Mouse (Mus musculus) forebrain, embryonic 16.5 days (tissue): ENCODE measurements around the gene Timp2. TPM values are rescaled to one million over a fixed set of nuclear protein-coding genes. Genes with fewer than 3 reads are reported as not detected.

Experiments
- ATAC-seq: fragments of 200-750 bp; cut with Nextera tagmentation; 2 replicates; pipeline ENCODE4 v1.8.0; 2017; ENCODE audit warnings: mild to moderate bottlenecking, moderate library complexity
- H3K27ac ChIP-seq: fragments of 300-500 bp; sonication (generic); 2 replicates; pipeline ENCODE4 v1.5.1; 2014; ENCODE audit warnings: low read length, control low read depth
- H3K27me3 ChIP-seq: fragments of 300-500 bp; sonication (generic); replicated peaks from 2 replicates; pipeline ENCODE4 v1.6.1; 2014; ENCODE audit warnings: low read length; ENCODE audit not compliant: control insufficient read depth, insufficient read depth
- H3K36me3 ChIP-seq: fragments of 300-500 bp; sonication (generic); 2 replicates; pipeline ENCODE4 v1.6.1; 2014; ENCODE audit not compliant: control insufficient read depth, insufficient read depth
- H3K4me1 ChIP-seq: fragments of 300-500 bp; sonication (generic); replicated peaks from 2 replicates; pipeline ENCODE4 v1.6.1; 2014; ENCODE audit warnings: low read length; ENCODE audit not compliant: control insufficient read depth, insufficient read depth
- H3K4me2 ChIP-seq: fragments of 300-500 bp; sonication (generic); 2 replicates; pipeline ENCODE4 v1.6.1; 2014; ENCODE audit warnings: mild to moderate bottlenecking, low read length, control low read depth
- H3K4me3 ChIP-seq: fragments of 300-500 bp; sonication (generic); replicated peaks from 2 replicates; pipeline ENCODE4 v1.5.1; 2014; ENCODE audit warnings: mild to moderate bottlenecking, low read length, control low read depth
- H3K9ac ChIP-seq: fragments of 300-500 bp; sonication (generic); replicated peaks from 2 replicates; pipeline ENCODE4 v1.6.1; 2014; ENCODE audit warnings: low read depth, low read length, control low read depth
- H3K9me3 ChIP-seq: fragments of 300-500 bp; sonication (generic); 2 replicates; pipeline ENCODE4 v1.6.1; 2016; ENCODE audit warnings: low read length; ENCODE audit not compliant: control insufficient read depth
- WGBS: fragments of 180-500 bp; shearing (Covaris S2); extraction: QIAGEN DNeasy Blood & Tissue Kit; methylation state at CpG from one replicate; pipeline ENCODE4 v1.1.7; 2014; 5-methylcytosine and 5-hydroxymethylcytosine counted together
- polyA plus RNA-seq: library from polyadenylated mRNA; unstranded; fragments of >200 nt; fragmentation: Nextera tagmentation; extraction: Ambion mirVana; gene quantifications from 2 replicates; pipeline ENCODE4 v1.2.1, GENCODE M21; 2015

Timp2 gene
- polyA plus RNA-seq, 1 experiment from 2014 or later: 79.8 TPM

DNA sequence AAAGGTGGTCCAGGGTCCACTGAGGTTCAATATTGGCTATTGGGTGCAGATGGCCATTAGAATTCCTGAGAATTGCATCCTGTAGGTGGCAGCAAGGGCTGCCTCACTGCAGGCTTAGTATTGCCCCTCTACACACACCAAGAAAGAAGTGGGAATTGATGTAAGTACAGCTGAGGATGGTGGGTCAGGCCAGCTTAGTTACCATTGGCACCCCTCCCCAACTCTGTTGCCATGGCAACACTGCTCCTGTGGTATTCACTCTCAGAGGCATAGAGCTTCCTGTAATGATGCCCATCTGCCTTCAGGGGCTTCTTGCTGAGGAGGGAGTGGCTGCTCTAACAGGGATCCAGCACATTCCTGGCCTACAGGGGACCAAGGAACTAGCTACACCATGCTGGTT is 19.5 kb upstream of the Timp2 start:
- Histone ChIP-seq H3K4me1 (0 out of 2 replicates have a peak, but pooled peaks cover 3% of the 10 kb centered on the region), H3K9ac (no peak overlapping the region), H3K27ac (no peak overlapping the region), H3K4me3 (no peak overlapping the region), H3K27me3 (no peaks in the 10 kb centered on the region), H3K4me2 (no peak overlapping the region), H3K36me3 (no peaks in the 10 kb centered on the region), H3K9me3 (no peaks in the 10 kb centered on the region)
- ATAC-seq: no peak

DNA sequence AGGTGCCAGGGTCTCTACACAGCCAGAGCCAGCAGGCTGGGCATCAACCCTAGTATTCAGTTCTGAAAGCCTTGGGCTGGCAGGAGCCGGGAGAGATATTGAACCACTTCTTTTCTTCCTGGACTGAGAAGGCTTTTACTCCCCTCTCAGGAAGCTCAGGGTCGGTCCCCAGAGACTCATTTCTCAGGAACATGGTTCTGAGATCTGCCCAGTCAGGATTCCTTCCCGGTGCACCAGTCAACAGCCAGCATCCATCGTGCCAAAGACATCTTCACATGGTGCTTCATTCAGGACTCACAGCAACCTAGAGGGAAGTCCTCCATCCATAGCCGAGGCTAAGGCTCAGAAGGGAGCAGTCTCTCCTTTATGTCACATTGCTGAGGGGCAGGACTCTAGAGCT is 19.0 kb upstream of the Timp2 start:
- ATAC-seq: no peak
- no peaks in the 10 kb centered on the region for H3K9me3 ChIP-seq
- H3K9ac ChIP-seq: no peak overlapping the region
- no peak overlapping the region for H3K4me2 ChIP-seq
- H3K36me3 ChIP-seq: no peaks in the 10 kb centered on the region
- 0 out of 2 replicates have a peak, but pooled peaks cover 3% of the 10 kb centered on the region for H3K4me1 ChIP-seq
- WGBS: 65% methylated on average over 5 of the region's 5 CpGs
- H3K4me3 ChIP-seq: no peak overlapping the region
- no peak overlapping the region for H3K27ac ChIP-seq
- no peaks in the 10 kb centered on the region for H3K27me3 ChIP-seq

DNA sequence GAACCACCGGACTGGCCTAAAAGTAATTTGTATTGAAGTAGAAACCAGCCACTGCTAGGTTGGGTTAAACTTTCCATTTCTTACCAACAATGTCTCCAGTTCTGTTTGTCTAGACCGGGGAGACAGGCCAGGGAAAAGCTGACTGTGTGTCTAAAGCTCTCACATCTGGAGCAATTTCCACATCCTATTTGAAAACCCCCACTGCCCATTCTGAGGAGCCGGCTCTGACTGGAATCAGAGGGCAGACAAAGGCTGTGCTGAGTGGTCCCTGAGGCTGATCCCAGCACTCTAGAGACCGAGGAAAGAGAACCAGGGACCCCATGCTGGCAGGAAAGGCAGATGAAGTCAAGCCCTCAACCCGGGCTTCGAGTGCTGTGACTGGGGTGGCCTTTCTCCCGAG is 17.1 kb upstream of the Timp2 start:
- Histone ChIP-seq H3K9me3 (no peaks in the 10 kb centered on the region), H3K9ac (no peak overlapping the region), H3K27ac (no peak overlapping the region), H3K4me2 (no peak overlapping the region), H3K36me3 (no peaks in the 10 kb centered on the region), H3K27me3 (no peaks in the 10 kb centered on the region), H3K4me1 (0 out of 2 replicates have a peak, but pooled peaks cover 3% of the 10 kb centered on the region), H3K4me3 (no peak overlapping the region)
- WGBS: 58% methylated on average over 7 of the region's 7 CpGs
- ATAC-seq: no peak

GRCm38 (mm10) chr11:118371876-118372275 is 16.3 kb upstream of the Timp2 start:
- Histone ChIP-seq H3K27me3 (no peaks in the 10 kb centered on the region), H3K4me1 (0 out of 2 replicates have a peak, but pooled peaks cover 3% of the 10 kb centered on the region), H3K4me2 (no peak overlapping the region), H3K27ac (no peak overlapping the region), H3K9me3 (no peaks in the 10 kb centered on the region), H3K9ac (no peak overlapping the region), H3K36me3 (no peaks in the 10 kb centered on the region), H3K4me3 (no peak overlapping the region)
- WGBS: 92% methylated on average over 7 of the region's 7 CpGs
- no peak for ATAC-seq

DNA sequence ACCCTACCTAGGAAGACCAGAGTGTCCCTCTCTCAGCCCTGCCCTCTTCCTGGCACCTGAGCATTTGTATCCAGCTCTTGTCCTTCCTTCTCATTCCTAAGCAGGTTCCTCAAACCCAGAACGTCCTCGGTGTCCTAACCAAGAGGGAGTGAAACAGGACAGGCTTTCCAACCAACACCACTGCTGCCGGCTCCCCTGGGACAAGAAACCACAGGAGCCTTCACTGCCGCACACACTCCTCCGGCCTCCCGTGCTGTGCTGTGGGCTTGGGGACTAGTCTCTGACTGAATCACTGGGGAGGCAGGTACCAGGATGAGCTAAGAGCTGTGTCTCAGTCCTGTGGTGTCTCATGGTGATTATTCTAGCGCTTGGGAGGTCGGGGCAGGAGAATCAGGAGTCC is 14.1 kb upstream of the Timp2 start:
- Histone ChIP-seq H3K4me2 (no peak overlapping the region), H3K9ac (no peak overlapping the region), H3K36me3 (no peaks in the 10 kb centered on the region), H3K4me1 (no peaks in the 10 kb centered on the region), H3K4me3 (no peak overlapping the region), H3K27ac (no peak overlapping the region), H3K9me3 (no peaks in the 10 kb centered on the region), H3K27me3 (no peaks in the 10 kb centered on the region)
- 85% methylated on average over 8 of the region's 8 CpGs for WGBS
- no peak for ATAC-seq

GRCm38 (mm10) chr11:118369251-118369650 is 13.7 kb upstream of the Timp2 start:
- ATAC-seq: no peak
- Histone ChIP-seq H3K27me3 (no peaks in the 10 kb centered on the region), H3K4me2 (no peak overlapping the region), H3K27ac (no peak overlapping the region), H3K9me3 (no peaks in the 10 kb centered on the region), H3K4me1 (no peaks in the 10 kb centered on the region), H3K9ac (no peak overlapping the region), H3K36me3 (no peaks in the 10 kb centered on the region), H3K4me3 (no peak overlapping the region)
- WGBS: 88% methylated on average over 5 of the region's 5 CpGs

- no peak overlapping the region for H3K9ac ChIP-seq
- 69% methylated on average over 3 of the region's 3 CpGs for WGBS
- no peak for ATAC-seq
Measured at GRCm38 (mm10) chr11:118368330-118368729, 12.8 kb upstream of the Timp2 start.

GRCm38 (mm10) chr11:118366559-118366958 is 11.0 kb upstream of the Timp2 start:
- H3K4me2 ChIP-seq: no peak overlapping the region
- WGBS: 85% methylated on average over 8 of the region's 8 CpGs
- ATAC-seq: no peak
- H3K9me3 ChIP-seq: no peaks in the 10 kb centered on the region
- H3K9ac ChIP-seq: no peak overlapping the region
- no peaks in the 10 kb centered on the region for H3K36me3 ChIP-seq
- no peak overlapping the region for H3K4me3 ChIP-seq
- H3K27ac ChIP-seq: no peak overlapping the region
- no peaks in the 10 kb centered on the region for H3K27me3 ChIP-seq
- peaks cover 9% of the 10 kb centered on the region for H3K4me1 ChIP-seq

More at GRCm38 (mm10) chr11:118368330-118368729, 12.8 kb upstream of the Timp2 start:
- Histone ChIP-seq H3K27ac (no peak overlapping the region), H3K4me2 (no peak overlapping the region), H3K36me3 (no peaks in the 10 kb centered on the region), H3K9me3 (no peaks in the 10 kb centered on the region), H3K27me3 (no peaks in the 10 kb centered on the region), H3K4me1 (peaks cover 2% of the 10 kb centered on the region; the same call in 1 of the 2 replicates), H3K4me3 (no peak overlapping the region)

DNA sequence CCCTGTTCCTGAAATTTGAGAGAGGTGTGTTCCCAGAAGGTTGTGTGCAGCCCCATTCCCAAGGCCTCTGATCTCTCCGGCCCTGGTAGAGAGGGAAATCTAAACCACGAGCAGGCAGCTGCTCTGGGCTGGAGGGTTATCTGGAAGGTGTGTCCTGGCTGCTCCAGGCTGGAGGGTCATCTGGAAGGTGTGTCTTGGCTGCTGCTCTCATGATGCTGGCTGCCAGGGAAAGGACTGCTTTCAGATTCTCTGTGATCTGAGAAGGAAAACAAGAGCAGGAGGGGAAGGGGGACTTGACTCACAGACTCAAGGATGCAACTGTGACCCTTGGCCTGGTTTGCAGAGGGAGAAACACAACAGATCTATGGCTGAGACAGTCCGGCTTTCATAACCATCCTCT is 10.6 kb upstream of the Timp2 start:
- no peak for ATAC-seq
- H3K27me3 ChIP-seq: no peaks in the 10 kb centered on the region
- no peak overlapping the region for H3K4me2 ChIP-seq
- no peak overlapping the region for H3K9ac ChIP-seq
- no peaks in the 10 kb centered on the region for H3K36me3 ChIP-seq
- no peak overlapping the region for H3K4me3 ChIP-seq
- H3K9me3 ChIP-seq: no peaks in the 10 kb centered on the region
- 85% methylated on average over 3 of the region's 3 CpGs for WGBS
- H3K27ac ChIP-seq: no peak overlapping the region
- H3K4me1 ChIP-seq: peaks cover 12% of the 10 kb centered on the region

DNA sequence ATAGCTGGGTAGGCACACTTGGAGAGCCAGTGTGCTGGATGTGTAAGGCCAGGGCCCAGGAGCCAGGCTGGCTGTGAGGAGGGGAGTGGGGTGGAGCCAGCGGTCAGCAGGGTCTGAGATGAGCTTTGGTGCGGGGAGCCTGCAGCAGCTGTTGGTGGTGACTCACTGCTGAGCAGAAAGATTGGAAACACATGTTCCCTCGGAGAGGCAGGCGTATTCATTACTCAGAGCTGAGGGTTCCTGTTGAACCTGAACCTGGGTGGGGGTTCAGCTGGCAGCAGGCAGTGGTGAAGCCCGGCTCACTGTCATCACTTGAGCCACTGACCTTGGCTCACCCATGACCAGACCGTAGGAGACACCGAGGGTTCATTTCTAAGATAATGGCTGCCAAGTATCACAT is 9.6 kb upstream of the Timp2 start:
- ATAC-seq: no peak
- no peak overlapping the region for H3K4me3 ChIP-seq
- 87% methylated on average over 7 of the region's 7 CpGs for WGBS
- H3K9me3 ChIP-seq: no peaks in the 10 kb centered on the region
- no peaks in the 10 kb centered on the region for H3K27me3 ChIP-seq
- no peaks in the 10 kb centered on the region for H3K36me3 ChIP-seq
- no peak overlapping the region for H3K9ac ChIP-seq
- no peak overlapping the region for H3K4me2 ChIP-seq
- peaks cover 21% of the 10 kb centered on the region for H3K4me1 ChIP-seq
- no peak overlapping the region for H3K27ac ChIP-seq
